Mouse (Mus musculus): ENCODE measurements around the gene Ly75.

DNA sequence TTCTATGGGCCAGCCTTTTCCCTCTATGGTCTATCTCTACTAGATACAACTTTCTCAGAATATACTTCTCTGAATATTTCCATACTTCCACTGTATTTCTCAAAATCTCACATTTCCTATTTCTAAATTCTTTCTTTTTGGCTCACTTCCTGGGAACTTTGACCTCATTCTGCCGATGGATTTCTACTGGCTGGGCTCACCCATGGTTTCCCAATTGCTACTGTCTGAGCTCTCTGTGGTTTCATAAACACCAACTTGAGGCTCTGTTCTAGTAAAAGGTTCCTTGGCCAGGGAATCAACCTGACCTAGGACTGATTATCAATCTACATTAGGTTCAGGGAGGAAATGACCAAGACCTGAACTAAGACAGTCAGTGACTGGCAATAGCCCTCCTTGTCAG, 93.7 kb downstream of the Ly75 start:
- TF ChIP-seq POLR2A (IDR thresholded peaks at IDR 0.05; ENCODE audit: insufficient read depth, low read depth, low read length) (no peak), CTCF (IDR thresholded peaks at IDR 0.05; ENCODE audit: insufficient read depth, low read depth, low read length) (no peak)

Measured in olfactory bulb, adult 2 months (tissue).